Mouse (Mus musculus): Measurements from ENCODE around the gene Plagl2.
A peak's percentile ranks its signal among the peaks of the same experiment; 100 is the strongest.

Gene Plagl2

DNA sequence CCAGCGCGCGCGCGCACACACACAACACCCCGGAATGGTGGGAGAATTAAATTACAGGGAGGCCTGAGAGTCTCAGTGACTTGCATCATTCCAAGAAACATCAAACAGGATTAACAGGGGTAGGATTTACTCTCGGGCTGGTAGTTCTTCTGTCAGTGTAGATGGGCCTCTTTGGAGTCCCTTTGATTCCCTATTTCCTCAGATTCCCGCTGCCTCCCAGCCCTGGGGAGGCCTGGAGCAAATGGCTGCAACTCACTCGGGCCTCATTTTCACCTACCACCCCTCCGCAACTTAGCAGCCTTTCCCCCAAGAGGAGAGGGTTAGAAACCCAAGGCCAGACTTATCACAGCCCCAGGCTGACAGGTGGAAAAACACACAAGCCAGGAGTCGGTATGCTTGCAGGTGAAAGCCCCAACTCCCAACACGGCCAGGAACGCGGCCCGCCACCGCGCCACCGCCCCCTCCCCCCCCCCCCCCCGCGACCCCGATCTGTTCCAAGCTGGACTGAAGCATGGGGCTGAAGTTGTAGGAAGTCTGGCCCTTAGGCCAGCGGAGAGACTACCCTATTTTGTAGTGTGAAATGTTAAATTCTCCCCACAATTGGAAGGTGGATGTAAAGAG, 1.3 kb downstream of the Plagl2 start:
- DNase-seq (ENCODE audit: inconsistent age in 2 of 2, low spot score in 1 of 2): peak; percentile 42 to 81

- peak in 1 of 2 experiments; percentile 46 for DNase-seq (ENCODE audit: inconsistent age in 2 of 2, low spot score in 1 of 2)
Observed at GRCm38 (mm10) chr2:153239021-153239859, 2.0 kb downstream of the Plagl2 start.

GRCm38 (mm10) chr2:153238406-153238805, 2.8 kb downstream of the Plagl2 start:
- peak; percentile 56 to 79 for DNase-seq (ENCODE audit: inconsistent age in 2 of 2, low spot score in 1 of 2)

- DNase-seq (ENCODE audit: inconsistent age in 2 of 2, low spot score in 1 of 2): no peak
Observed at GRCm38 (mm10) chr2:153237891-153238290, 3.3 kb downstream of the Plagl2 start.

DNA sequence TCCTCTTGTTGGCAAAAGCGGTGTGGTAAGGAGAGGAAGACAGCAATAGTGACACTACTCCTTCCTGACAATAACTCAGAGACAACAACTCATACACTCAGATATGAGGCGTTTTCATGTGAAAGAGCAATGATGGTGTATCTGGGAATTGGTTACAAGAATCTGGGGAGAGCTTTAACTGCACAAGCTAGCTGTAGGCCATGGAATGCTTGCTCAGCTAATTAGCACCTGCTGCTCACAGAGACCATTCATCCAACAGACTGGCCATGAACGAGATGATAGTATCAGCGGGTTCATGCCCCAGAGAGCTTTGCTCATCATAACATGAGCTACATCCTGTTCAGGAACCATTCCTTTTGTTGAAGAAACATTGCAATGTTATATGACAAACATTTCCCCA, 4.0 kb downstream of the Plagl2 start:
- DNase-seq (ENCODE audit: inconsistent age in 2 of 2, low spot score in 1 of 2): no peak

DNA sequence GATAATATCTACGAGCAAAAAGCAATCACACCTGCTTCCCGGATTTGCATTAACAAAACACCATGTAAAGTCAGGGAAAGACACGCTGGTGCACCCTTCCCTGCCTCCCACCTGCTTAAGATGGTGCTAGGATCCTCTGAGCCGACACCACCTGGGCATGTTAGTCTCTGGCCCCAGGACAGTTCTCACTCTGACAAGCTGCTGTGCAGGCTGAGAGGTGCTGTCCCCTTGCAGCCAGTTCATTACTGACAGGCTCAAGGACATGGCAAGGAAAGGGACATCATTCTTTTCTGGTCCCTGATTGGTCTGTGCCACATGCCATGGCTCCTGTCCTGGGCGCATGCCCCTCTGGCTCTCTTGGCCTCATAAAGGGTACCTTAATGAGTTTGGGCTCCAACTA, 12.7 kb downstream of the Plagl2 start:
- no peak for DNase-seq (ENCODE audit: inconsistent age in 2 of 2, low spot score in 1 of 2)

DNA sequence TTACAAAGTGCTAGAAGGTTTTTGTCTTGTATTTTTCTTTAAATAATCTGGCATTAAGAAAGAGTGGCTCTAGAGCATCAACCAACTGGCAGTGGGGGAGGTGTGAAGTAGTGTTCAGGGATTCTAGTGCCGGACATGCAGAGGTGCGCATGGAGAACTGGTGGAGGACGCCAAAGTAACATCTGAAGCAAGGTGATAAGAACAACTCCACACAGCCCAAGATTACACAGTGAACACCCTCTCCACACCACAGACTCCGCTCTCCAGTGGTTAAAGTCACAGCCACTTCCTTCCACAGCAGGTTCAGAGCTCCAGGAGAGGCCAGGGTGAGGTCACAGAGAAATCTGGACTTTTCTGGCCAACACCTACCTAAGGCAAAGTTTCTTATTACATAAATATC, 13.3 kb downstream of the Plagl2 start:
- no peak for DNase-seq (ENCODE audit: inconsistent age in 2 of 2, low spot score in 1 of 2)

- DNase-seq (ENCODE audit: inconsistent age in 2 of 2, low spot score in 1 of 2): no peak
Observed at GRCm38 (mm10) chr2:153225595-153225953, 15.7 kb downstream of the Plagl2 start.

DNA sequence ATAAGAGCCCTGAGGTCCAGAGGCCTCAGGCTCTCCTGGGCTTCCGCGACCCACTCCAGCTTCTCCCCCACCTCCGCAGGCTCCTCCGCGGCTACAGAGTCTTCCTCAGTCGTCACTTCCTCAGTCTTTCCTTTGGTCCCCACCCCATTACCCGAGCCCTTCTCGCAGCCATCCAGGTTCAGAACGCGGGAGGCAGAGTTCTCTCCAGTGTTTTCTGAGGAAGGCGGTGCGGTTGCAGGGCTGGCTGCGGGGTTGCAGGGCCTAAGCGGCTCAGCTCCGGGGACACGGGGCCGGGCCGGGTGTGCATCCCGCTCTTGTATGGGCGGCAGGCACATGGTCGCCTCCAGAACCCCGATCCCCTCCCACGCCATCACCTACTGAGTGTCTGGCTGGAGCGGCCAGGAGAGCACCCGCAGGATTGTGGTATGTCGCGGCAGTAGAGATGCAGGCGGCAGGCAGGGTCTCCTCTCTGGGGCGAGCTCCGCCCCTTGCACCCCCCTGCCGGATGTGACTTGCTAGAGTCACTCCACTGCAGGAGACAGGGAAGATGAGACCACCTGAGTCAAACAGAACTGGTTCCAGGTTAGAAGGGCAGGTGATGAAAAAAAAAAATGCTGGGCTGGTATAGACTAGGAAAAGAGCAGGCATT, 16.2 kb downstream of the Plagl2 start, which contains the start of gene Tspyl3:
TSS of gene Tspyl3 (minus strand) at position 496 of the 649 bp plus-strand sequence.
- DNase-seq (ENCODE audit: inconsistent age in 2 of 2, low spot score in 1 of 2): peak; percentile 32 to 72

DNA sequence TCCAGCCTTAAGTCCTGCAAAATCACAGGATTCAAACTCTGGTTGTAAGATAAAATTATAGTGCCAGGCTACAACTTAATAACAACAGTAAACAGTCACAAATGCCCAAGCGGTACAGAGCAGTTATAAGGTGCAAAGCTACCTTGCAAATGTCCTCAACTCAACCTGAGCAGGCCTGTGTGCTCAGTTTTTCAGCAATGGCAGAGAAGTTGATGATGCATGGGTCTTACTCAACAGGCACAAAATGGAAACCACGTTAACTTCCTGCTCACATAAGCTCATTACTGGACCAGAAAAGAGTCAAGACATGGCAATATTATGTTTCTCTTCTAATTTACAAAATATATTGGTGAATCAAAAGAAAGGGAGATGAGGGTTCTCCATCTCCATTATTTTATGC, 18.7 kb downstream of the Plagl2 start:
- no peak for DNase-seq (ENCODE audit: inconsistent age in 2 of 2, low spot score in 1 of 2)

GRCm38 (mm10) chr2:153222130-153222529, 19.1 kb downstream of the Plagl2 start:
- DNase-seq (ENCODE audit: inconsistent age in 2 of 2, low spot score in 1 of 2): no peak

GRCm38 (mm10) chr2:153221620-153222019, 19.6 kb downstream of the Plagl2 start:
- DNase-seq (ENCODE audit: inconsistent age in 2 of 2, low spot score in 1 of 2): no peak

- no peak for DNase-seq (ENCODE audit: inconsistent age in 2 of 2, low spot score in 1 of 2)
Observed at GRCm38 (mm10) chr2:153218516-153218915, 22.7 kb downstream of the Plagl2 start.

- DNase-seq (ENCODE audit: inconsistent age in 2 of 2, low spot score in 1 of 2): no peak
Observed at GRCm38 (mm10) chr2:153217826-153218340, 23.3 kb downstream of the Plagl2 start.

DNA sequence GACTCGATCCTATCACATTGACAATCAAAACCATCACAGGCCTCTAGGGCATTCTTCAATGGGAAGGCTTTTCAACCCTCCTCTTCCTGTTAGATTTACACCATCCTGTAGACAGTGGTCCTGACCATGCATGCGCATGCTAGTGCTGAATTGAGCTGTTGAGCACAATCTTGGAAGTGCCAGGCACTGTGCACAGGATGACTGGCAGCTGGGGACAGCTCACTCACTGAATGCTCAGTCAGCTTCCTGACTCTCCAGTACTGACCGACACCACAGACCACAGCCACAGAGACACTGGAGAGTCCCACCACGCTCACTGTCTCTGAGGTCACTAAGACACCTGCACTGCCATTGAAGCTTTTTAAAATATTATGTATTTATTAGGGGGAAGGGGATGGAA, 25.8 kb downstream of the Plagl2 start:
- DNase-seq (ENCODE audit: inconsistent age in 2 of 2, low spot score in 1 of 2): no peak

DNA sequence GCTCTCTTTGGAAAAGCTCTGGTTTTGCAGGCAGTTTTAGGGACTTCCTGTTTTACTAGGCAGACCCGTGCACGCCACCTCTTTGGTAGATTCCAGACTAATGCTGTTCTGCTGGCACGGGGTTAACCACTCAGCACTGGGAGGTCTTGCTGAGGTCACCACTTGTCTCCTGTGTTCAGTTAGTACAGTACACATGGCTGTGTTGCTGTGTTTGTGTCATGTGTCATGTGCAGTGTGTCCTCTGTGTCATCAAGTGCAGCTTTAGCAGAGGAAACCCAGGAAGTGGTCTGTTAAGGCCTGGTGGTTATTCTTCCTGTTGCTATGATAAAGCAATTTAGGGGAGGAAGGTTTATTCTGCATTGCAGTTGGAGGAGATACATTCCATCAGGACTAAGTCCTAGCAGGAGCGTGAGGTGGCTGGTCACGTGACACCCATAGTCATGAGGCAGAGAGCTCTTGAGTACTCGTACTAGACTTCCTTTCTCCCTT, 26.4 kb downstream of the Plagl2 start:
- DNase-seq (ENCODE audit: inconsistent age in 2 of 2, low spot score in 1 of 2): no peak

DNA sequence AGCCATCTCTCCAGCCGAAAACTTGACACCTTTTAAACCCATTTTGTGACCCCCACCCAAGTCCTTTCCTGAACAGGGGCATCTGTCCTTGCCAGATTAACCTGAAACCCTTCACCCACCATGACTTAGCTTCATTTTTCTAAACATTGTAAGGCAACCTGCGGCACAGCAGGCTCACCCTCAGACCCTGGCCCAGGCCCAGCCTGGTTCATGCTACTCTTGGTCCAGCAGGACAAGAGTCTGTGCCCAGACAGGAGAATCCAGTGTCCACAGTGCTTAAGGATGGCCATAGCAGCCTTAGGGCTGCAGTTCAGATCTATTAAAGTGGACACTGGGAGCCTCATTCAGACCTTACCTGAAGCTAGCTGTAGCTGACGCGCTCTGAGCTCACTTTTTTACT, 27.9 kb downstream of the Plagl2 start:
- no peak for DNase-seq (ENCODE audit: inconsistent age in 2 of 2, low spot score in 1 of 2)

- DNase-seq (ENCODE audit: inconsistent age in 2 of 2, low spot score in 1 of 2): no peak
Observed at GRCm38 (mm10) chr2:153211451-153211850, 29.8 kb downstream of the Plagl2 start.

DNA sequence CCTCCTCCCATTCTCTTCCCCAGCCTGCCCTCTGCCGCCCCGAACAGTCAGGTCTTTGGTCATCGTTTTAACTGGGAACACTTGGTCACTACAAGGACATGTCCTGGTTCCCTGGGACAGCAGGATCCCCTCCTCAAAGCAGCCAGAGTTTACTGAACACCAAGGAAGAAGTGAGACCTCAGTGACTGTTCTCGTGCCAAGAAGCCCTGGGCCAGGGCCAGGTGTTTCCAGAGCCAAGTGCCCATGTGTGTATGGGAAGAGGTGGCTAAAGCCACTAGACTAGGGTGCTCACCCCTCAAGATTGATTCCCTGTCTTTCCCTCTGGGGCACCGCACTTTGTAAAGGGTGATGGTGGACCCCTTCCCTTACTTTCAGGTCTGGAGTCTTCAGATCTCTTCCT, 31.9 kb downstream of the Plagl2 start:
- DNase-seq (ENCODE audit: inconsistent age in 2 of 2, low spot score in 1 of 2): peak; percentile 76 to 85

GRCm38 (mm10) chr2:153208149-153208548, 33.1 kb downstream of the Plagl2 start:
- no peak for DNase-seq (ENCODE audit: inconsistent age in 2 of 2, low spot score in 1 of 2)

- peak; percentile 83 to 90 for DNase-seq (ENCODE audit: inconsistent age in 2 of 2, low spot score in 1 of 2)
Observed at GRCm38 (mm10) chr2:153202766-153203165, 38.5 kb downstream of the Plagl2 start.

DNA sequence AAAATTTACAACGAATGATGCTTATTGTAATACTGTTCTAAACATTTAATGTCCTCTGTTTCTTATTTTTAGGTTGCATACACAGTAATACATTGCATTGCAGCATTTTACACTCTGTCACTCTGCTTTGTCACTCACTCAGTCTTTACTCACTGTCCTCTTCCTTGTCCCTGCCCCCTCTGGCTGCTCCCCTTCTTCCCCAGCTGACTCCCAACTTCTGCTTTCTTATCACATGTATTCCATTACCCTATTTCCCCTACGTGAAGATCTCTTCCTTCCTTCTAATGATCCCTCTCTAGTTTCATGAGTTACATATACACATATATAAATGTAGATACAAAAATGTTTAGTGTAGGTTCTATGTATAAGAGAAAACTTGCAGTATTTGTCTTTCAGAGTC, 42.1 kb downstream of the Plagl2 start:
- no peak for DNase-seq (ENCODE audit: inconsistent age in 2 of 2, low spot score in 1 of 2)

Data from adrenal gland, adult (tissue).